Mouse (Mus musculus): ENCODE results near the gene Kbtbd2. TPM values are rescaled to one million over a fixed set of nuclear protein-coding genes. Genes with fewer than 3 reads are reported as not detected.

Gene Kbtbd2
- polyA plus RNA-seq, 1 experiment = 14.8 TPM

GRCm38 (mm10) chr6:56756117-56756516 lies 41.5 kb downstream of the Kbtbd2 start:
- Histone ChIP-seq H3K79me3 (ENCODE audit: low read depth) (no peaks in the 10 kb centered on the region), H3K79me2 (ENCODE audit: control insufficient read depth, insufficient read depth) (no peaks in the 10 kb centered on the region), H3K36me3 (ENCODE audit: control insufficient read depth, insufficient read depth) (peaks cover 60% of the 10 kb centered on the region), H3K4me3 (ENCODE audit: insufficient read depth, poor library complexity, severe bottlenecking) (no peak overlapping the region), H3ac (ENCODE audit: control insufficient read depth, insufficient read length, low read depth) (no peak overlapping the region), H3K27me3 (ENCODE audit: control insufficient read depth, insufficient read depth, insufficient read length) (no peaks in the 10 kb centered on the region)
- TF ChIP-seq USF1 (IDR thresholded peaks at IDR 0.05; ENCODE audit: low read depth) (no peak), MAX (IDR thresholded peaks at IDR 0.05) (no peak), MYOG (IDR thresholded peaks at IDR 0.05; ENCODE audit: control insufficient read depth, extremely low read depth, insufficient read length) (no peak), FOSL1 (IDR thresholded peaks at IDR 0.05; ENCODE audit: insufficient read depth, low read length, poor library complexity, severe bottlenecking) (no peak), CEBPB (IDR thresholded peaks at IDR 0.05; ENCODE audit: low read depth) (no peak), MYOD1 (IDR thresholded peaks at IDR 0.05; ENCODE audit: control insufficient read depth, insufficient read length, low read depth) (no peak), CTCF (IDR thresholded peaks at IDR 0.05; ENCODE audit: control insufficient read depth, insufficient read depth, insufficient read length) (no peak)

GRCm38 (mm10) chr6:56753719-56754118 lies 43.9 kb downstream of the Kbtbd2 start:
- no peaks in the 10 kb centered on the region for H3K79me3 ChIP-seq (ENCODE audit: low read depth)
- H3K36me3 ChIP-seq (ENCODE audit: control insufficient read depth, insufficient read depth) = peaks cover 51% of the 10 kb centered on the region
- no peaks in the 10 kb centered on the region for H3K27me3 ChIP-seq (ENCODE audit: control insufficient read depth, insufficient read depth, insufficient read length)
- H3ac ChIP-seq (ENCODE audit: control insufficient read depth, insufficient read length, low read depth) = no peak overlapping the region
- no peak for TF ChIP-seq FOSL1 (IDR thresholded peaks at IDR 0.05; ENCODE audit: insufficient read depth, low read length, poor library complexity, severe bottlenecking)
- TF ChIP-seq CEBPB (IDR thresholded peaks at IDR 0.05; ENCODE audit: low read depth) = no peak
- TF ChIP-seq MAX (IDR thresholded peaks at IDR 0.05) = no peak
- TF ChIP-seq MYOG (IDR thresholded peaks at IDR 0.05; ENCODE audit: control insufficient read depth, extremely low read depth, insufficient read length) = no peak
- TF ChIP-seq CTCF (IDR thresholded peaks at IDR 0.05; ENCODE audit: control insufficient read depth, insufficient read depth, insufficient read length) = no peak
- no peak for TF ChIP-seq USF1 (IDR thresholded peaks at IDR 0.05; ENCODE audit: low read depth)
- no peak for TF ChIP-seq MYOD1 (IDR thresholded peaks at IDR 0.05; ENCODE audit: control insufficient read depth, insufficient read length, low read depth)
- H3K4me3 ChIP-seq (ENCODE audit: insufficient read depth, poor library complexity, severe bottlenecking) = no peak overlapping the region
- no peaks in the 10 kb centered on the region for H3K79me2 ChIP-seq (ENCODE audit: control insufficient read depth, insufficient read depth)

GRCm38 (mm10) chr6:56745950-56746543 lies 51.6 kb downstream of the Kbtbd2 start:
- Histone ChIP-seq H3K27me3 (ENCODE audit: control insufficient read depth, insufficient read depth, insufficient read length) (no peaks in the 10 kb centered on the region), H3K36me3 (ENCODE audit: control insufficient read depth, insufficient read depth) (peaks cover 39% of the 10 kb centered on the region)
- no peak for TF ChIP-seq CEBPB (IDR thresholded peaks at IDR 0.05; ENCODE audit: low read depth)
- TF ChIP-seq MYOG (IDR thresholded peaks at IDR 0.05; ENCODE audit: control insufficient read depth, extremely low read depth, insufficient read length) = no peak

GRCm38 (mm10) chr6:56732545-56732944 lies 65.1 kb downstream of the Kbtbd2 start:
- Histone ChIP-seq H3K4me3 (ENCODE audit: insufficient read depth, poor library complexity, severe bottlenecking) (no peak overlapping the region), H3K36me3 (ENCODE audit: control insufficient read depth, insufficient read depth) (peaks cover 66% of the 10 kb centered on the region), H3K79me2 (ENCODE audit: control insufficient read depth, insufficient read depth) (no peaks in the 10 kb centered on the region), H3K79me3 (ENCODE audit: low read depth) (no peaks in the 10 kb centered on the region), H3K27me3 (ENCODE audit: control insufficient read depth, insufficient read depth, insufficient read length) (no peaks in the 10 kb centered on the region), H3ac (ENCODE audit: control insufficient read depth, insufficient read length, low read depth) (no peak overlapping the region)
- TF ChIP-seq FOSL1 (IDR thresholded peaks at IDR 0.05; ENCODE audit: insufficient read depth, low read length, poor library complexity, severe bottlenecking) = no peak
- TF ChIP-seq MYOD1 (IDR thresholded peaks at IDR 0.05; ENCODE audit: control insufficient read depth, insufficient read length, low read depth) = no peak
- TF ChIP-seq MAX (IDR thresholded peaks at IDR 0.05) = no peak
- TF ChIP-seq CTCF (IDR thresholded peaks at IDR 0.05; ENCODE audit: control insufficient read depth, insufficient read depth, insufficient read length) = no peak
- TF ChIP-seq MYOG (IDR thresholded peaks at IDR 0.05; ENCODE audit: control insufficient read depth, extremely low read depth, insufficient read length) = no peak
- no peak for TF ChIP-seq USF1 (IDR thresholded peaks at IDR 0.05; ENCODE audit: low read depth)
- TF ChIP-seq CEBPB (IDR thresholded peaks at IDR 0.05; ENCODE audit: low read depth) = no peak

More at GRCm38 (mm10) chr6:56745950-56746543, 51.6 kb downstream of the Kbtbd2 start:
- no peaks in the 10 kb centered on the region for H3K79me2 ChIP-seq (ENCODE audit: control insufficient read depth, insufficient read depth)
- H3K79me3 ChIP-seq (ENCODE audit: low read depth) = no peaks in the 10 kb centered on the region
- no peak overlapping the region for H3K4me3 ChIP-seq (ENCODE audit: insufficient read depth, poor library complexity, severe bottlenecking)
- H3ac ChIP-seq (ENCODE audit: control insufficient read depth, insufficient read length, low read depth) = no peak overlapping the region

Other genes starting within 250 kb of the Kbtbd2 start
- 0.05 TPM for gene Pde1c, start 228.7 kb downstream of the Kbtbd2 start, polyA plus RNA-seq (2012; fragmentation: generic; extraction: Trizol)
- gene Lsm5, start 93.1 kb downstream of the Kbtbd2 start, polyA plus RNA-seq (2012; fragmentation: generic; extraction: Trizol) = 82.9 TPM
- gene Avl9, start 82.9 kb downstream of the Kbtbd2 start, polyA plus RNA-seq (2012; fragmentation: generic; extraction: Trizol) = 2.1 TPM
- gene Fkbp9, start 34.2 kb upstream of the Kbtbd2 start, polyA plus RNA-seq (2012; fragmentation: generic; extraction: Trizol) = 90.4 TPM
- gene Nt5c3, start 126.1 kb upstream of the Kbtbd2 start, polyA plus RNA-seq (2012; fragmentation: generic; extraction: Trizol) = 11.8 TPM
- gene Vmn1r4, start 126.2 kb upstream of the Kbtbd2 start, polyA plus RNA-seq (2012; fragmentation: generic; extraction: Trizol) = 0.04 TPM
- not detected for gene Vmn1r5, start 172.5 kb upstream of the Kbtbd2 start, polyA plus RNA-seq (2012; fragmentation: generic; extraction: Trizol)
- not detected for gene Vmn1r6, start 199.4 kb upstream of the Kbtbd2 start, polyA plus RNA-seq (2012; fragmentation: generic; extraction: Trizol)
- not detected for gene Vmn1r7, start 227.5 kb upstream of the Kbtbd2 start, polyA plus RNA-seq (2012; fragmentation: generic; extraction: Trizol)
- gene Vmn1r8, start 234.5 kb upstream of the Kbtbd2 start, polyA plus RNA-seq (2012; fragmentation: generic; extraction: Trizol) = not detected

All from C2C12 (cell line).